Comparison of ENCODE assay signal across 9 mouse cellular contexts in genomic region chr5:140661875-140662643, GRCm38 (mm10). TPM values are rescaled to one million over a fixed set of nuclear protein-coding genes. Genes with fewer than 3 reads are reported as not detected.
DNase-seq lines count a peak whose midpoint lies in the region; ATAC-seq and TF ChIP-seq lines count a peak whose summit lies in the region.
"Had no signal": no experiment of that assay in that cellular context is flagged by ENCODE, and none has a peak within 500 bp of the region (broad histone marks: within the 10 kb centered on the region; RNA-seq: fewer than 3 reads in every experiment).

No protein-coding gene starts in this region.

- H3K36me3 ChIP-seq in E14TG2a.4 (ENCODE audit: insufficient read depth, low read length), result peaks cover 11% of the 10 kb centered on the region
- H3K36me3 ChIP-seq in embryonic facial prominence, embryonic 10.5 days (replicated peaks), result peaks cover 10% of the 10 kb centered on the region
- H3K36me3 ChIP-seq in limb, embryonic 14.5 days (ENCODE audit: control insufficient read depth, insufficient read depth, low read length), result peaks cover 10% of the 10 kb centered on the region; the same call in 1 of the 2 replicates

- no peak for ATAC-seq in limb, embryonic 14.5 days (ENCODE audit: low FRiP score, low read depth)

- peak in 1 of 2 experiments; percentile 67 for DNase-seq in layer of hippocampus, adult 2 months (ENCODE audit: low spot score in 2 of 2)
- no peak for DNase-seq in layer of hippocampus, adult 9-10 months (ENCODE audit: low spot score)
- no peak for DNase-seq in embryonic facial prominence, embryonic 10.5 days (ENCODE audit: low spot score)
- DNase-seq in limb, embryonic 14.5 days (ENCODE audit: low spot score), result no peak
- no peak for DNase-seq in cerebellum, adult 18-20 months
- no peak for DNase-seq in gastrocnemius, adult 2 months
- DNase-seq: thymus, postnatal 14 days had no signal

- peaks cover 12% of the 10 kb centered on the region for H3K27me3 ChIP-seq in E14TG2a.4 (ENCODE audit: insufficient read depth, low read length)
- H3K27me3 ChIP-seq in embryonic facial prominence, embryonic 10.5 days (replicated peaks; ENCODE audit: low read depth, poor library complexity, severe bottlenecking), result peaks cover 12% of the 10 kb centered on the region; the same call in 1 of the 2 replicates
- H3K27me3 ChIP-seq in limb, embryonic 14.5 days (ENCODE audit: control insufficient read depth, insufficient read depth, low read length), result no peaks in the 10 kb centered on the region

- H3K4me3 ChIP-seq in layer of hippocampus, adult 2 months, result no peak overlapping the region
- H3K4me3 ChIP-seq in E14TG2a.4 (replicated peaks; ENCODE audit: low read length), result peak overlapping the region; percentile 52
- no peak overlapping the region for H3K4me3 ChIP-seq in embryonic facial prominence, embryonic 10.5 days
- H3K4me3 ChIP-seq in limb, embryonic 14.5 days (replicated peaks; ENCODE audit: low read length), result no peak overlapping the region
- H3K4me3 ChIP-seq in gastrocnemius, adult 2 months, result no peak overlapping the region
- H3K4me3 ChIP-seq: erythroblast, embryonic 14.5 days had no signal

- H3K27ac ChIP-seq in layer of hippocampus, adult 2 months, result peak overlapping the region; percentile 78
- 0 out of 2 replicates have a peak overlapping the region, but pooled peaks have one; percentile 30 for H3K27ac ChIP-seq in embryonic facial prominence, embryonic 10.5 days (replicated peaks)
- H3K27ac ChIP-seq in limb, embryonic 14.5 days (replicated peaks; ENCODE audit: low read depth, low read length), result 0 out of 2 replicates have a peak overlapping the region, but pooled peaks have one; percentile 13
- no peak overlapping the region for H3K27ac ChIP-seq in gastrocnemius, adult 2 months

- no peaks in the 10 kb centered on the region for H3K9me3 ChIP-seq in E14TG2a.4 (ENCODE audit: low read length)
- H3K9me3 ChIP-seq in embryonic facial prominence, embryonic 10.5 days, result no peaks in the 10 kb centered on the region
- H3K9me3 ChIP-seq in limb, embryonic 14.5 days (ENCODE audit: control insufficient read depth, low read length), result no peaks in the 10 kb centered on the region

- H3K4me2 ChIP-seq in limb, embryonic 14.5 days (replicated peaks; ENCODE audit: low read depth, low read length, severe bottlenecking), result no peak overlapping the region

- intact Hi-C loops in gastrocnemius, adult 2 months (cut with DNase I), result loop anchor here (5.0 kb wide), 1 partner anchor 35 kb away; no protein-coding TSS in a partner anchor

- peaks cover 36% of the 10 kb centered on the region for H3K4me1 ChIP-seq in E14TG2a.4 (replicated peaks; ENCODE audit: low read depth, low read length)
- H3K4me1 ChIP-seq in embryonic facial prominence, embryonic 10.5 days, result peaks cover 36% of the 10 kb centered on the region
- peaks cover 21% of the 10 kb centered on the region for H3K4me1 ChIP-seq in limb, embryonic 14.5 days (ENCODE audit: control insufficient read depth, insufficient read depth, low read length)

- H3K9ac ChIP-seq in limb, embryonic 14.5 days (ENCODE audit: low read depth, low read length, severe bottlenecking), result 0 out of 2 replicates have a peak overlapping the region, but pooled peaks have one; percentile 5

- WGBS in embryonic facial prominence, embryonic 10.5 days, result 74% methylated on average over 12 of the region's 12 CpGs
- WGBS in limb, embryonic 14.5 days, result 44% methylated on average over 12 of the region's 12 CpGs

- no peak for TF ChIP-seq CTCF in layer of hippocampus, adult 2 months (conservative IDR thresholded peaks at IDR 0.05)
- TF ChIP-seq CTCF in E14TG2a.4 (conservative IDR thresholded peaks at IDR 0.05; ENCODE audit: low read length), result no peak
- TF ChIP-seq CTCF in gastrocnemius, adult 2 months (IDR thresholded peaks at IDR 0.05), result no peak

- no peak for TF ChIP-seq POLR2A in limb, embryonic 14.5 days (IDR thresholded peaks at IDR 0.05; ENCODE audit: borderline replicate concordance, extremely low read depth, insufficient read depth, insufficient read length)

RNA-seq across cellular contexts. Expression of gene Ttyh3, which starts 13.2 kb away (rescaled TPM):
- 100 to 1,000 TPM; 187 to 201 TPM for total RNA-seq in layer of hippocampus, adult 2 months (2021)
- polyA plus RNA-seq in embryonic facial prominence, embryonic 10.5 days (2016; fragmentation: Nextera tagmentation; extraction: Ambion mirVana), result 33.4 and 35.5 TPM in 2 replicates
- 118 and 180 TPM in 2 replicates for polyA plus RNA-seq in limb, embryonic 14.5 days (2012; rRNA removed)
- polyA plus RNA-seq in limb, embryonic 14.5 days (2014; fragmentation: Nextera tagmentation; extraction: Ambion mirVana), result 57.5 and 66.3 TPM in 2 replicates
- 1 to 10 TPM; 4.0 to 4.4 TPM for total RNA-seq in gastrocnemius, adult 2 months (2021)

RNA-seq across cellular contexts. Expression of gene Iqce, which starts 40.1 kb away (rescaled TPM):
- total RNA-seq in layer of hippocampus, adult 2 months (2021), result 10 to 100 TPM; 46.2 to 57.9 TPM
- 27.4 and 28.2 TPM in 2 replicates for polyA plus RNA-seq in embryonic facial prominence, embryonic 10.5 days (2016; fragmentation: Nextera tagmentation; extraction: Ambion mirVana)
- 38.3 and 43.1 TPM in 2 replicates for polyA plus RNA-seq in limb, embryonic 14.5 days (2012; rRNA removed)
- polyA plus RNA-seq in limb, embryonic 14.5 days (2014; fragmentation: Nextera tagmentation; extraction: Ambion mirVana), result 23.4 and 24.0 TPM in 2 replicates
- total RNA-seq in gastrocnemius, adult 2 months (2021), result 1 to 10 TPM; 2.2 to 3.3 TPM

RNA-seq across cellular contexts. Expression of gene Brat1, which starts 42.8 kb away (rescaled TPM):
- 10 to 100 TPM; 20.2 to 21.1 TPM for total RNA-seq in layer of hippocampus, adult 2 months (2021)
- 22.8 and 24.9 TPM in 2 replicates for polyA plus RNA-seq in embryonic facial prominence, embryonic 10.5 days (2016; fragmentation: Nextera tagmentation; extraction: Ambion mirVana)
- polyA plus RNA-seq in limb, embryonic 14.5 days (2012; rRNA removed), result 29.6 and 38.6 TPM in 2 replicates
- 19.9 and 22.2 TPM in 2 replicates for polyA plus RNA-seq in limb, embryonic 14.5 days (2014; fragmentation: Nextera tagmentation; extraction: Ambion mirVana)
- total RNA-seq in gastrocnemius, adult 2 months (2021), result 1 to 10 TPM; 4.9 to 5.5 TPM

RNA-seq across cellular contexts. Expression of gene Lfng, which starts 54.9 kb away (rescaled TPM):
- total RNA-seq in layer of hippocampus, adult 2 months (2021), result 10 to 100 TPM; 23.9 to 24.8 TPM
- polyA plus RNA-seq in embryonic facial prominence, embryonic 10.5 days (2016; fragmentation: Nextera tagmentation; extraction: Ambion mirVana), result 11.7 and 14.9 TPM in 2 replicates
- polyA plus RNA-seq in limb, embryonic 14.5 days (2012; rRNA removed), result 38.9 and 48.2 TPM in 2 replicates
- 19.2 and 21.4 TPM in 2 replicates for polyA plus RNA-seq in limb, embryonic 14.5 days (2014; fragmentation: Nextera tagmentation; extraction: Ambion mirVana)
- 1 to 10 TPM; 3.2 to 6.1 TPM for total RNA-seq in gastrocnemius, adult 2 months (2021)

Comparison
In these comparisons a context has a peak if more than half of its experiments do, and no peak if none do; other contexts are left out.
1. RNA of gene Ttyh3, which starts 13.2 kb away (total RNA-seq): 187 to 201 TPM in layer of hippocampus, adult 2 months; 4.0 to 4.4 TPM in gastrocnemius, adult 2 months; every median in the first group is over 10 times any median in the second.
2. RNA of gene Iqce, which starts 40.1 kb away (total RNA-seq): 46.2 to 57.9 TPM in layer of hippocampus, adult 2 months; 2.2 to 3.3 TPM in gastrocnemius, adult 2 months; every median in the first group is over 10 times any median in the second.